Mouse (Mus musculus): ENCODE data around the gene Vmn1r104. TPM values are rescaled to one million over a fixed set of nuclear protein-coding genes. Genes with fewer than 3 reads are reported as not detected.
"Not testable (repeated sequence)": the region's sequence is repeated elsewhere in the genome, so short reads cannot be mapped to it uniquely, and the experiment has no call there.

The Vmn1r104 gene
- not detected in 2 replicates for polyA plus RNA-seq (2012; rRNA removed)

DNA sequence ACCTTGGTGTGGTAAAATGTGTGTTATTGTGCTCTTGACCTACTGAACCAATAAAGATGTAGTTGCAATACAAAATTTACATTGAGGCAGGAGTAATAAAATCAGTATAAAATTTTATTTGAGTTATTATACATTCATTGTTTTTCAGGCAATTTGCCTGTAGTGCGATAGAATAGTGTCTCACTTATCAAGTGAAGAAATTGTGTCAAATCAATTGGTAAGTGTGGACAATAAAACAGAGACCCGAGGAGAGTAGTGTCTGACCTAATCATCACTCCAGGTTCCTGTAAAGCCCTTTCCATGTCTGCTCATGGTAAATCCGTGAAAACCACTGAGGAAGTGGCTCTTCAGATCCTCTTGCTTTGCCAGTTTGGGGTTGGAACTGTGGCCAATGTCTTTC, at the start of gene Vmn1r104:
Vmn1r104 (plus strand) TSS at position 301 of the 400 bp plus-strand sequence.
- H3K4me3 ChIP-seq (ENCODE audit: control insufficient read depth, low read depth, low read length); H3K27ac ChIP-seq (ENCODE audit: control insufficient read depth, insufficient read depth, low read depth, low read length); H3K36me3 ChIP-seq (ENCODE audit: control insufficient read depth, insufficient read depth, low read length); H3K27me3 ChIP-seq (ENCODE audit: control insufficient read depth, insufficient read depth, low read length); H3K4me1 ChIP-seq (ENCODE audit: control insufficient read depth, insufficient read depth, low read length): not testable (repeated sequence)

DNA sequence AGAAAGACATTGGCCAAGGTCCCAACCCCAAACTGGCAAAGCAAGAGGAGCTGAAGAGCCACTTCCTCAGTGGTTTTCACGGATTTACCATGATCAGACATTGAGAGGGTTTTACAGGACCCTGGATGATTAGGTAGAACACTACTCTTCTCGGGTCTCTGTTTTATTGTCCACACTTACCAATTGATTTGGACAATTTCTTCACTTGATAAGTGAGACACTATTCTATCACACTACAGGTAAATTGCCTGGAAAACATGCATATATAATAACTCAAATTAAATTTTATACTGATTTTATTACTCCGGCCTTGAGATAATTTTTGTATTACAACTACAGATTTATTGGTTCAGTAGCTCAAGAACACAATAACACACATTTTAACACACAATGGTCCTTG, 23.2 kb upstream of the Vmn1r104 start, which contains the start of gene Vmn1r103:
Vmn1r103 (minus strand) TSS at position 101 of the 400 bp plus-strand sequence.
- H3K4me3 ChIP-seq (ENCODE audit: control insufficient read depth, low read depth, low read length); H3K27ac ChIP-seq (ENCODE audit: control insufficient read depth, insufficient read depth, low read depth, low read length); H3K4me1 ChIP-seq (ENCODE audit: control insufficient read depth, insufficient read depth, low read length); H3K27me3 ChIP-seq (ENCODE audit: control insufficient read depth, insufficient read depth, low read length); H3K36me3 ChIP-seq (ENCODE audit: control insufficient read depth, insufficient read depth, low read length): not testable (repeated sequence)

DNA sequence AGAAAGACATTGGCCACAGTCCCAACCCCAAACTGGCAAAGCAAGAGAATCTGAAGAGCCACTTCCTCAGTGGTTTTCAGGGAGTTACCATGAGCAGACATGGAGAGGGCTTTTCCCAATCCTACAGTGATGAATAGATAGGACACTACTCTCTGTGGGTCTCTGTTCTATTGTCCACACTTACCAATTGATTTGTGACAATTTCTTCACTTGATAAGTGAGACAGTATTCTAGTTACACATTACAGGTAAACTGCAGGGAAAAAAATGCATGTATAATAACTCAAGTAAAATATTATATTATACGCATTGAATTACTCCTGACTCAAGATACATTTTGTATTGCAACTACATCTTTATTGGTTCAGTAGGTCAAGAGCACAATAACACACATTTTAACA, 12.0 kb downstream of the Vmn1r104 start, which contains the start of gene Gm5726:
Gm5726 (minus strand) TSS at position 101 of the 400 bp plus-strand sequence.
- H3K27ac ChIP-seq (ENCODE audit: control insufficient read depth, insufficient read depth, low read depth, low read length); H3K4me3 ChIP-seq (ENCODE audit: control insufficient read depth, low read depth, low read length); H3K36me3 ChIP-seq (ENCODE audit: control insufficient read depth, insufficient read depth, low read length); H3K27me3 ChIP-seq (ENCODE audit: control insufficient read depth, insufficient read depth, low read length); H3K4me1 ChIP-seq (ENCODE audit: control insufficient read depth, insufficient read depth, low read length): not testable (repeated sequence)

DNA sequence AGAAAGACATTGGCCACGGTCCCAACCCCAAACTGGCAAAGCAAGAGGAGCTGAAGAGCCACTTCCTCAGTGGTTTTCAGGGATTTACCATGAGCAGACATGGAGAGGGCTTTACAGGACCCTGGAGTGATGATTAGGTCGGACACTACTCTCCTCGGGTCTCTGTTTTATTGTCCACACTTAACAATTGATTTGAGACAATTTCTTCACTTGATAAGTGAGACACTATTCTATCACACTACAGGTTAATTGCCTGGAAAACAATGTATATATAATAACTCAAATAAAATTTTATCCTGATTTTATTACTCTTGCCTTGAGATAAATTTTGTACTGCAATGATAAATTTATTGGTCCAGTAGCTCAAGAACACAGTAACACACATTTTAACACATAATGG, 42.5 kb downstream of the Vmn1r104 start, which contains the start of gene Gm4141:
Gm4141 (minus strand) TSS at position 101 of the 400 bp plus-strand sequence.
- H3K27me3 ChIP-seq (ENCODE audit: control insufficient read depth, insufficient read depth, low read length); H3K4me3 ChIP-seq (ENCODE audit: control insufficient read depth, low read depth, low read length); H3K27ac ChIP-seq (ENCODE audit: control insufficient read depth, insufficient read depth, low read depth, low read length); H3K4me1 ChIP-seq (ENCODE audit: control insufficient read depth, insufficient read depth, low read length); H3K36me3 ChIP-seq (ENCODE audit: control insufficient read depth, insufficient read depth, low read length): not testable (repeated sequence)

Other genes with a start within 250 kb of the Vmn1r104 start
- not detected in 2 replicates for gene Gm4133, start 199.8 kb upstream of the Vmn1r104 start, polyA plus RNA-seq (2012; rRNA removed)
- gene Gm5728, start 158.4 kb upstream of the Vmn1r104 start, polyA plus RNA-seq (2012; rRNA removed), result not detected in 2 replicates
- gene Vmn1r100, start 115.9 kb upstream of the Vmn1r104 start, polyA plus RNA-seq (2012; rRNA removed), result not detected in 2 replicates
- gene Vmn1r101, start 91.2 kb upstream of the Vmn1r104 start, polyA plus RNA-seq (2012; rRNA removed), result not detected in 2 replicates
- gene Gm10670, start 58.9 kb upstream of the Vmn1r104 start, polyA plus RNA-seq (2012; rRNA removed), result not detected in 2 replicates
- not detected in 2 replicates for gene Vmn1r103, start 23.3 kb upstream of the Vmn1r104 start, polyA plus RNA-seq (2012; rRNA removed)
- not detected in 2 replicates for gene Gm5726, start 11.9 kb downstream of the Vmn1r104 start, polyA plus RNA-seq (2012; rRNA removed)
- not detected in 2 replicates for gene Gm4141, start 42.4 kb downstream of the Vmn1r104 start, polyA plus RNA-seq (2012; rRNA removed)
- 0.48 and 0.54 TPM in 2 replicates for gene Gm4513, start 65.2 kb downstream of the Vmn1r104 start, polyA plus RNA-seq (2012; rRNA removed)
- gene Vmn1r107, start 135.1 kb downstream of the Vmn1r104 start, polyA plus RNA-seq (2012; rRNA removed), result not detected in 2 replicates
- not detected in 2 replicates for gene Vmn1r111, start 169.4 kb downstream of the Vmn1r104 start, polyA plus RNA-seq (2012; rRNA removed)
- not detected in 2 replicates for gene Gm10668, start 196.8 kb downstream of the Vmn1r104 start, polyA plus RNA-seq (2012; rRNA removed)
- gene Vmn1r112, start 237.3 kb downstream of the Vmn1r104 start, polyA plus RNA-seq (2012; rRNA removed), result not detected in 2 replicates